Mouse (Mus musculus) lung, postnatal 0 days (tissue): ENCODE measurements at regions not wholly inside any gene's neighbourhood (a gene's known extent, or its start where the extent isn't known, plus 50 kb on each side); places are given as distances from the start of the nearest gene placed in this dataset.

Source experiments
- CTCF ChIP-seq: IDR thresholded peaks from 2 replicates; pipeline ENCODE4 v1.5.1; 2016; ENCODE audit warnings: antibody characterized with exemption, mild to moderate bottlenecking
- EP300 ChIP-seq: IDR thresholded peaks from 2 replicates; pipeline ENCODE4 v1.6.1; 2016; ENCODE audit warnings: antibody characterized with exemption, mild to moderate bottlenecking, control low read depth

GRCm38 (mm10) chr16:30697806-30698205, 98.3 kb downstream of the Fam43a start:
- no peak for TF ChIP-seq EP300
- no peak for TF ChIP-seq CTCF
